Mouse (Mus musculus): ENCODE measurements around the gene Nup93.
A peak's percentile ranks its signal among the peaks of the same experiment; 100 is the strongest.

Gene Nup93

DNA sequence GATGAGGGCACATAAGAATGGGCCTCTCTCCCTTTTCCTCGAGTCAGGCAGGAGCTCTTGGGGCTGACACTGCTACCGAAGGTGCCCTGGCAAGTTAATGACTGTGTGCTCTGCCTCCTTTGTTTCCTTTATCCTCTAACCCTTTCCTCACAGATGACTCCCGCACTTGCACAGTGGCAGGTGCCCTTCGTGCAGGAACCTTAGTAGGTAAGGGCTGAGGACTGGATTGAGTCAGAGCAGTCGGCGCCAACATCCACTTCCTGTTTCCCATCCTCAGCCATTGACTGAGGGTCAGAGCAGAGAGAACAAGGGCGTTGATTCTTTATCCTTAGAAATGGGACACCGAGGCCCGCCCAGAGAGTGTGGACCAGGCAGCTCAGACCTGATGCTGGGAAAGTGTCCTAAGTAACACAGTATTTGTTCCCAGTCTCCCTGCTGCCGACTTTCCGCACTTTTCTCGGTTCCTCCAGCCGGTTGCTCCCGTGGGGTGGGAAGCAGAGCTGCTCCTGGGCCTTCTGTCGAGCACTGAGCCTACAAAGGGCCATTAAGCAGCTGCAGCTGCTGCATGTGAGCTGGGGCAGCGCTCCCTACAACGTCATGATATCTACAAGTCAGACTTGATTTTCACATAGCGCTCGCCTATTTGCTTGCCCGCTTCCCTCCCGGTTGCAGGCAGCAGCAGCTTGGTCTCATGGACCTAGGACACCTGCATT lies 26.9 kb upstream of the Nup93 start:
- DNase-seq (ENCODE audit: low read depth), result no peak

- peak; percentile 71 for DNase-seq (ENCODE audit: low read depth)
Measured at GRCm38 (mm10) chr8:94189275-94190031, 24.9 kb upstream of the Nup93 start.

DNA sequence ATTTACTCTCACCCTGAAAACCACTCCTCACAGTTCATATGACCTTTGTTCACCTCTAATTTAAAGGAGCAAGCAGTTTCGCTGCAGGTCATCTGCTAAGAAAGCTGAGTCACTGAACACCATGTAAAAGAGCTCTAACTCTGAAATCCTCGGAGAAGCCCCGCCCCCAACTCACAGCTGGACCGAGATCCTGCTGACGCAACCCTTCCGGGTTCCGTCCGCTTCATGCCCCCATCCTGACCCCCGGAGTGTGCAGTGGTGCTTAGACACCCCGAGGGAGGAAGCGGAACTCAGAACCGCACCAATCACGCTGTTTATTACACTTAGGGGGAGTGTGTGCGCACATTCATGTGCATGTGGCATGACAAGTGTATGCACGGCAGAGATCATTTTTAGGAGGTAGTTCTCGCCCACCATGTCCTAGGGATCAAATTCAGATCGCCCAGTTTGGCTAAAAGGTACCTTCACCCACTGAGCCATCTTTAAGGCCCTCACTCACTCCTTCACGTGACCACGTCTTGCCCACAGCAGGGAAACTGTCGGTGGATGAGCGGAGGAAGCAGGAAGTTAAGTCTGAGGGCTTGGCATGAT lies 23.2 kb upstream of the Nup93 start:
- no peak for DNase-seq (ENCODE audit: low read depth)

GRCm38 (mm10) chr8:94192926-94193325 lies 21.4 kb upstream of the Nup93 start:
- no peak for DNase-seq (ENCODE audit: low read depth)

DNA sequence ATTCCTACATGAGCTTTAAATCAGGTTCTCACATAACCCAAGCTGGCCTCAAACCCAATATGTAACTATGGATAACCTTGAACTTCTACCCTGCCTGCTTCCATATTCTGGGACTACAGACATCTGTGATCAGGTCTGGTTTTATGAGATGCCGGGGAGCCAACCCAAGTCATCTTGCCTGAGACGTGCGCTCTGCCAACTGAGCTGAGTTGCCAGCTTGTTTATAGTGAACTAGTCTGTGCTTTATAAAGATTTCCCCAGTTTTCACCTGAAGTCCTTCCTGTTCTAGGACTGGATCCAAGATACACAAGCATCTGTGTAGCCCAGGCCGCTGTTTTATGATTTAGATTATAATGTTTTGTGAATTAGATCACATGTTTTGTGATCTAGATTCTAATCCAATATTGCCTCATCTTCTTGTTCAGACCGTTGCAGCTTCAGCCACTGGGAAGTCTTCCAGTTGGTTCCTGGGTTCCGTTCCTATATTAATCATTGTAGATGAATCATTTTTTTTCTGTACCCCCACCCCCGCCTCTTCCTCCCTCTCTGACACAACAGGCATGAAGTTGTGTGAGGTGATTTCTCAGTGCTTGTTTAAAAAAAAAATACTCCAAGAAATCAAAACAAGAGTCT lies 19.7 kb upstream of the Nup93 start:
- peak; percentile 93 for DNase-seq (ENCODE audit: low read depth)

DNA sequence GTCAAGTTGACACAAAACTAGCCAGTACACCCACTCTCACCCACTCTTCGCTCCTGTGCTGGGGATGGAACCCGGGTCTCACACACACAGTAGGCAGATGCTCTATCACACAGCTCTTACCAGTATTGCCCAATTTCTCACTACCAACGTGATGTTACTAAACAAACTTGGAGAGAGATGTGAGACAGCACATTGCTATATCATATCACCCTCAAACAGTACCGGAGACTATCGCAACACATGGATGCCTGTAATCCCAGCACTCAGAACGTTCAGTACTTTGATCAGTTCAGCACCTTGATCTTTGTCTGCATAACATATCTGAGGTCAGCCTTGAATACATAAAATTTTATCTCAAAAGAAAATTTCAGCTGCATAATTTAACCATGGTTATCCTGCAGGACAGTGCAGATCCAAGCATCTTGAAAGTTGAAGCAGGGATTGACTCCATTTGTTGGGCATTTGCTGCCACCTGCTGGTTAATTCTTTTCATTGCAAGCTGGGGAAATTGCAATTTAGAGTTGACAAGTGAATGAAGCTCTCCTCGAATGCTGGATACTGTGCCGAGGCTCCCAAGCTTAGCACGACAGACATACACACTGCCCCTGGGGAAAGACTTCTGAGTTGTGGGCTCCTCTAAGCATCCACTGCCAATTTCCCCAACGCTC lies 15.0 kb upstream of the Nup93 start:
- peak; percentile 53 for DNase-seq (ENCODE audit: low read depth)

DNA sequence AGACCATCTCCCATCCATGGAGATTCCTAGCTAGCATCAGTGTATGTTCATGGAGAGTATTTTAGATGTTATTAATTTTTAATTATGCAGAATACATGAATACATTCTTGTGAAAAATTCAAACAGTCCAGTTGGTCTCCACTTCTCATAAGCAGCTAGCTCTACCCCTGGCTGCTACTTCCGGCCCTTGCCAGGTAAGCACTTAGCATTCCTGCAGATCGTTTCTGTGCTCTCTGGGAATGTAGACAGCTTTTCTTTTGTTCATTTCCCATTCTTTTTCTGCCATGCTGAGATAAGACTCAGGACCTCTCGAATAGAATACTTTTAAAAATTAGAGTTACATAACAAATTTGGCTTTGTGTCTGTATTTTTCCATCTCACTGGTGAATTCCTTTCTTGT lies 10.3 kb upstream of the Nup93 start:
- DNase-seq (ENCODE audit: low read depth), result no peak

GRCm38 (mm10) chr8:94205736-94206135 lies 8.6 kb upstream of the Nup93 start:
- no peak for DNase-seq (ENCODE audit: low read depth)

- no peak for DNase-seq (ENCODE audit: low read depth)
Measured at GRCm38 (mm10) chr8:94206256-94206655, 8.1 kb upstream of the Nup93 start.

- no peak for DNase-seq (ENCODE audit: low read depth)
Measured at GRCm38 (mm10) chr8:94207491-94207890, 6.9 kb upstream of the Nup93 start.

DNA sequence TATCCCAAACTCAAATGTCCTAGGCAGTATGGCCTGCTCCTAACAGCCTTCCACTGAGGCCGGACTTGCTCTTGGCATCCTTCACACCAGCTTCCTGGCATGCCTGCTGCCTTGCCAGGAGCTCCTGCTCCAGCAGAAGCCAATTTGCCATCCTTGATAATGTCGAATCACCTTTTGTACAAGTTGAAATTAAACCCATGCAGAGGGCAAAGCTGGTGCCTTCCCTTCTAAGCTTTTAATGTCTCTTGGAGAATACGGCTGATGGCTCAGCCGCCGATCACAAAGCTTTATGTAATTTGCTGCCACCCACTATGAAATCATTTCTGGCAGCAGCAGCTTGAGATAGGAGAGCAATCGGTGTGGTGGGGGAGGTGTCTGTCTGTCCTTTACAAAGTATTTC lies 4.7 kb upstream of the Nup93 start:
- DNase-seq (ENCODE audit: low read depth), result no peak

DNA sequence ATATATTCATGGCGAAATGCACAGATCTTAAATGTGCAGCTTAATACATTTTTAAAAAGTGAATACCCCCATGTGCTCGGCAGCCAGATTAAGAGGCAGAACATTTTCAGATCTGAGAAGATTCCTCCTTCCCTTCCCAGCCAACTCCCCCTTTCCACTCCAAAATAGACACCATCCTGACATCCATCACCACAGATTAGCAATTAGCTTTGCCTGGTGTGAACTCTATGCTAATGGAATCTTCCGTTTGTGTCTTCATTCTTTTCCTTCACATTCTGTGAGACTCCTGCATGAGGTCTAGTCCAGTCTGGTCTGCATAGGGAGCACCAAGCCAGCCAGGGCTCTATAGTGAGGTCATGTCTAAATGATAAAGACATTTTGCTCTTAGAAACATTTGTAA lies 4.1 kb upstream of the Nup93 start:
- no peak for DNase-seq (ENCODE audit: low read depth)

GRCm38 (mm10) chr8:94213819-94214218 lies 545 bp upstream of the Nup93 start:
- DNase-seq (ENCODE audit: low read depth), result no peak

- no peak for DNase-seq (ENCODE audit: low read depth)
Measured at GRCm38 (mm10) chr8:94227381-94227939, 13.1 kb downstream of the Nup93 start.

- DNase-seq (ENCODE audit: low read depth), result no peak
Measured at GRCm38 (mm10) chr8:94240240-94240751, 25.9 kb downstream of the Nup93 start.

- no peak for DNase-seq (ENCODE audit: low read depth)
Measured at GRCm38 (mm10) chr8:94249836-94250435, 35.6 kb downstream of the Nup93 start.

DNA sequence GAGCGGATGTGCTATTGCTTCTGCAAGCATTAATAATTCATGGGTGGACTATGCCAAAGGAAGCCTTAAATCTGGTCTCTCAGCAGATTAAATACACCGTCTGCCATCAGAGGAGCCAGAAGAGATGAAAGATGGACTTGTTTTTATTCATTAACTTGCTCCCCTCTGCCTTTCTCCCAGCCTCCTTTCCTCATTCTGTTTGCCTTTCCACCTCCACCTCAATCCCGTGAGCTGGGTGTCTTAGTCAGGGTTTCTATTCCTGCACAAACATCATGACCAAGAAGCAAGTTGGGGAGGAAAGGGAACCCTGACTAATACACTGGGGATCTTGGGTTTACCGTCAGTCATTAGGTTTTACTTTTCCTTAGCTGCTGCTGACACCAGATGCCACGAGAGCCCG lies 44.5 kb downstream of the Nup93 start:
- no peak for DNase-seq (ENCODE audit: low read depth)

DNA sequence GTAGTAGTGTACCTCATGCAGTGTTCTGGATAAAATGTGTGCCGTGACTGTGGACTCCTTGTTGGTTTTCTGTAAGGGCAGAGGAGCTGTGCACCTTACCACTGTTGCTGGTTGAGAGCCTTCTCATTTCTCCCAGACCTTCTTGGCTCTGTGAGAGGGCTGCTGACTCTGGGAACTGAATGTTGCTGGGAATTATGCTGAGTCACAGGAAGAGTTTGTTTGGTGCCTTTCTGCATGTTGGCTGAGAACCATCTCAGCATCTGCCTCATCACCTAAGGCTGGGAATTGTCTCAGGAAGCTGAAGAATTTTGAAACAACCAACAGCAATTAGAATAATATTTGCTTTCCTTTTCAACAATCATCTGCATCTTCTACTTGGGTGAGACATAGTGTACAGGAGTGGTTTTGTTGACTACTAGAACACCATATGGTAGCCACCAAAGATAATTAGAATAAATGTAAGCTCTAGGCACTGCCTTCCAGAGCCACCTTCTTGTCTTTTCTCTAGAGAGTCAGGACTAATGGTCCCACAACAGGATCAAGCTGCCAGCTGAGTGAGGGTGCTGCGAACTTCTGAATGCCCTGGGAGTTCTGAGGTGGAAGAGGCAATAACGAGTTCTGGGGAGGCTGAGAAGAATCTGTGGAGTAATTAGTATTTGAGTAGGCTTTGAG lies 48.4 kb downstream of the Nup93 start:
- DNase-seq (ENCODE audit: low read depth), result peak; percentile 91

- no peak for DNase-seq (ENCODE audit: low read depth)
Measured at GRCm38 (mm10) chr8:94266344-94267191, 52.2 kb downstream of the Nup93 start.
